Mouse (Mus musculus) intestine, embryonic 14.5 days (tissue): ENCODE measurements at regions not wholly inside any gene's neighbourhood (a gene's known extent, or its start where the extent isn't known, plus 50 kb on each side); places are given as distances from the start of the nearest gene placed in this dataset.
A peak's percentile ranks its signal among the peaks of the same experiment; 100 is the strongest.
"Not testable (repeated sequence)": the region's sequence is repeated elsewhere in the genome, so short reads cannot be mapped to it uniquely, and the experiment has no call there.

Experiments used
- ATAC-seq: fragments of 200-750 bp; cut with Nextera tagmentation; replicated peaks from 2 replicates; pipeline ENCODE4 v1.8.0; 2017; ENCODE audit warnings: low read depth, moderate number of reproducible peaks, moderate TSS enrichment, moderate library complexity; ENCODE audit not compliant: low FRiP score, low TSS enrichment
- DNase-seq: peaks from one replicate; pipeline ENCODE4 v3.0.0-alpha.2; 2018; ENCODE audit warnings: low spot score
- H3K27ac ChIP-seq: fragments of 300-500 bp; sonication (generic); 2 replicates; pipeline ENCODE4 v1.5.1; 2014; ENCODE audit warnings: low read depth, mild to moderate bottlenecking, control low read depth
- H3K27me3 ChIP-seq: fragments of 300-500 bp; sonication (generic); replicated peaks from 2 replicates; pipeline ENCODE4 v1.6.1; 2014; ENCODE audit warnings: low read length, control low read depth; ENCODE audit not compliant: control insufficient read depth, insufficient read depth
- H3K36me3 ChIP-seq: fragments of 300-500 bp; sonication (generic); 2 replicates; pipeline ENCODE4 v1.6.1; 2014; ENCODE audit warnings: low read length, control low read depth; ENCODE audit not compliant: control insufficient read depth, insufficient read depth
- H3K4me1 ChIP-seq: fragments of 300-500 bp; sonication (generic); replicated peaks from 2 replicates; pipeline ENCODE4 v1.6.1; 2014; ENCODE audit warnings: low read length, control low read depth, mixed read lengths; ENCODE audit not compliant: control insufficient read depth, insufficient read depth
- H3K4me2 ChIP-seq: fragments of 300-500 bp; sonication (generic); 2 replicates; pipeline ENCODE4 v1.6.1; 2014; ENCODE audit warnings: low read length
- H3K4me3 ChIP-seq: fragments of 300-500 bp; sonication (generic); 2 replicates; pipeline ENCODE4 v1.5.1; 2014; ENCODE audit warnings: low read depth, low read length, control low read depth, mixed read lengths
- H3K9ac ChIP-seq: fragments of 300-500 bp; sonication (generic); 2 replicates; pipeline ENCODE4 v1.6.1; 2014; ENCODE audit warnings: mild to moderate bottlenecking, low read length
- H3K9me3 ChIP-seq: fragments of 300-500 bp; sonication (generic); 2 replicates; pipeline ENCODE4 v1.6.1; 2016; ENCODE audit warnings: low read length, control low read depth; ENCODE audit not compliant: control insufficient read depth
- WGBS: fragments of 180-500 bp; shearing (Covaris S2); extraction: QIAGEN DNeasy Blood & Tissue Kit; methylation state at CpG from one replicate; pipeline ENCODE4 v1.1.7; 2014; 5-methylcytosine and 5-hydroxymethylcytosine counted together

DNA sequence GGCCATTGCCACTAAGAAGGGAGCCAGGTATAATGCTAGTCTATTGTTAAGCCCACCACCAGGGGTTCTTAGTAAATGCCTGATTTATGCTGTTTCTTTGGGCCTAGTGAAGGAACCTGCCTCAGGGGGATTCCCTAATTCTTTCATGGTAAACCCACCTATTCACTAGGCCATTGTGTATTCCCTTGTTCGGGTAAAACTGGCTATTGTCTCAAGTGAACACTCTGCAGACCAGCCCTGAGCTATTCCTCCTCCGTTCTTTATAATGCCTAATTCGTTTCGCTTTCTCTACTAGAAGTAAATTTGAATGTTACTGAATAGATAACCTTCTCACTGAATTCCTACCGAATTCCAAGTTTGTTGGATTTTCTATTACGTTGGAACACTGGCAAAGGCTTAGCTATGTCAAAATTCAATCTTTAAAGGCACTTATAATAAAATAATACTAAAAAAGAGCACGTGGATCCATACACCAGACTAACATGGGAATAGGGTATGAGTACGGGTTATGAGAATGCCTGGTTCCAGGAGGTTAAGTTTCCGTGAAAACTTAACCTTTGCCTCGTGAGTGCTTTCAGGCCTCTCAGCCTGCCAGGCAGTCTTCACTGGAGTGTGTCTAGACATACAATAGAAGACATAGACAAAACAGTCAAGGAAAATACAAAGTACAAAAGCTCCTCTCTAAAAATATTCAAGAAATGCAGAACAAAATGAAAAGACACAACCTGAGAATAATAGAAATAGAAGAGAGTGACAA, 536.8 kb upstream of the Cntn5 start:
- H3K4me3 ChIP-seq, ATAC-seq, H3K9me3 ChIP-seq, DNase-seq, H3K9ac ChIP-seq, H3K4me1 ChIP-seq, H3K27ac ChIP-seq, H3K4me2 ChIP-seq, H3K27me3 ChIP-seq, H3K36me3 ChIP-seq: not testable (repeated sequence)
- WGBS = 77% methylated on average over 10 of the region's 10 CpGs

DNA sequence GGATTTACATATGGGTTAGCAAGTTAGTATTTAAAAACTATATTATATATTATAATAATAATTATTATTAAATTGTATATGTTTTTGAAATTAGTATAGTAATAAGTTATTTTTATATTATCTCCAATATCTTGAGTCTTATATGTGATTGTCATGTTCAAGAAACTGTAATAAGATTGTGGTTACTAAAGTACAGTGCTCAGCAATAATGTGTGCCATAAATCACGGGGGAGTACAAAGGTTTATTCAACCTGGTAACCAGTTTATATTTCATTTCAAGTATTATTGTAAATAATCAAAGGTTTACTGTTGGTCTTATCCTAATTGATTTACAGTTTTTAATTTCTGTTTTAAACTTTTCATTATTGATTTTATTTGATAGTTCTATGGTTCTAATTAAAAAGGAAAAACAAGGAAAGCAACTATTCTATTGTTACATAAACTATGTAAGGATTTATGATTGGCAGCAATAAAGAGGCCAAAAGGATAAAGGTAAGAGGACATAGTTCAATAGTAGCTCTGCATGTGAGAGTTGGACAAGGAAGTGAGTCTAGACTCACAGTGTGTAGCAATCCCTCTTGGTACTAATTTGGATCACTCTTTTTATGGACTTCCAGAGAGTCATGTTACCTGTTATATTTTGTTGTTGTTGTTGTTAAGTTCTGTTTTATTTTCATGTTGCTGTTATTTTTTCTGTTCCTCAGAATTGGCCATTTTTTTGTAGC, 532.0 kb upstream of the Cntn5 start:
- ATAC-seq (no peak), DNase-seq (no peak)
- H3K4me2 ChIP-seq = no peak overlapping the region
- H3K36me3 ChIP-seq = no peaks in the 10 kb centered on the region
- H3K4me3 ChIP-seq = no peak overlapping the region
- H3K9ac ChIP-seq = no peak overlapping the region
- H3K27ac ChIP-seq = no peak overlapping the region
- WGBS = 76% methylated on average over 1 of the region's 1 CpGs
- no peaks in the 10 kb centered on the region for H3K9me3 ChIP-seq
- no peaks in the 10 kb centered on the region for H3K4me1 ChIP-seq
- no peaks in the 10 kb centered on the region for H3K27me3 ChIP-seq

DNA sequence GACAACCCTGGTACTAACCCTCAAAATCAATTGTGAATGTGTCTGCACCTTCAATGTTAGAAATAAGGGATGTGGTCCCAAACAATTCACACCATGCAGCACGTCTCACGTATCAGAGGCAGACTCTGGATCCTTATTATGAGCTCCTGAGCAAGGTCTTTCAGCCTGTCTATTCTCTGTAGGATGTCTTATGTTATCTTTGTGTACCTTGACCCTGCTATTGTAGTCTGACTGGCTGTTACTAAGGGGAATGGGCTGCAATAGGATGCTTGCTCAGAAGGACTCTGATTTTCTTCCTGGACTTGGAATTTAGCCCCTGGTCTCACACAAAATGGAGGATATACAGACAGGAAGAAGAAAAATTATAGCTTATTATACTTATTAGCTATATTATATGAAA, 531.4 kb upstream of the Cntn5 start:
- no peak overlapping the region for H3K4me3 ChIP-seq
- no peaks in the 10 kb centered on the region for H3K27me3 ChIP-seq
- 77% methylated on average over 2 of the region's 2 CpGs for WGBS
- H3K9me3 ChIP-seq = no peaks in the 10 kb centered on the region
- H3K4me2 ChIP-seq = no peak overlapping the region
- no peak overlapping the region for H3K27ac ChIP-seq
- H3K36me3 ChIP-seq = no peaks in the 10 kb centered on the region
- ATAC-seq = no peak
- H3K4me1 ChIP-seq = no peaks in the 10 kb centered on the region
- H3K9ac ChIP-seq = no peak overlapping the region
- no peak for DNase-seq

DNA sequence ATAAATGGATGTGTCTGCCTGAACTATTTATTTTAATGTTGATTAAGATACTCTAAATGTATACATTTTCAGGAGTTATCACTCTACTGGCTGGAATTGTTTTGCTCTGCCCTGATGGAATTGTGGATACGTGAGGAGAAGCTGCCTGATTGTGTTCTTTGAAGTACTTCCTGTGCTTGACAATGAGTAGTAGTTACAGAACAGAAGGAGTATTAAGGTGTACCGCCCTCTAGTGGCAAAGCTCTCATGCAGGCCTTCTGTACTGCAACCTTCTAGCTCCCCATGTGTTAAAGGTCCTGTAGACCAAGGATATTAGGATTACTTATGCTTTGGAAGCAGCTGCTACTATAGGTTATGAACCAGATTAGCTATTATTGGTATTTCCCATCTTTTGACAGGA, 530.4 kb upstream of the Cntn5 start:
- H3K27ac ChIP-seq = no peak overlapping the region

DNA sequence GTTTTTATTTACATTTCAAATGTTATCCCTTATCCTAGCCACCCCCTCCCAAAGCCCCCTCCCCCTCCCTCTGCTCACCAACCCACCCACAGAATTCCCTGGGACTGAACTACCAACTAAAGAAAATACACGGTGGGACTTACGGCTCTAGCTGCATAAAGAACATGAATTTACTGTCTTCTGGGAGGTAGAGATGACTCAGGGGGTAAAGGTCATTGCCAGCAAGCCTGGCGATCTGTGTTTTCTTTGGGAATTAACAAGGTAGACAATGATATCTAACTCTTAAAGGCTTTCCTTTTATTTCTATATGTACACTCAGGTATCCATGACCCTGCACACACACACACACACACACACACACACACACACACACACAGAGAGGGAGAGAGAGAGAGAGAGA, 521.9 kb upstream of the Cntn5 start:
- no peak for DNase-seq
- no peak overlapping the region for H3K4me2 ChIP-seq
- H3K27ac ChIP-seq = no peak overlapping the region
- no peak overlapping the region for H3K9ac ChIP-seq
- no peaks in the 10 kb centered on the region for H3K9me3 ChIP-seq
- no peak for ATAC-seq
- no peaks in the 10 kb centered on the region for H3K36me3 ChIP-seq
- H3K27me3 ChIP-seq = no peaks in the 10 kb centered on the region
- H3K4me1 ChIP-seq = no peaks in the 10 kb centered on the region
- WGBS = 56% methylated on average over 3 of the region's 3 CpGs
- H3K4me3 ChIP-seq = no peak overlapping the region

More for the DNA sequence above, 530.4 kb upstream of the Cntn5 start:
- H3K36me3 ChIP-seq = no peaks in the 10 kb centered on the region
- ATAC-seq = no peak
- no peak overlapping the region for H3K4me2 ChIP-seq
- DNase-seq = no peak
- WGBS = 24% methylated on average over 2 of the region's 2 CpGs
- no peaks in the 10 kb centered on the region for H3K4me1 ChIP-seq
- H3K9ac ChIP-seq = no peak overlapping the region
- H3K27me3 ChIP-seq = no peaks in the 10 kb centered on the region
- no peak overlapping the region for H3K4me3 ChIP-seq
- H3K9me3 ChIP-seq = no peaks in the 10 kb centered on the region

DNA sequence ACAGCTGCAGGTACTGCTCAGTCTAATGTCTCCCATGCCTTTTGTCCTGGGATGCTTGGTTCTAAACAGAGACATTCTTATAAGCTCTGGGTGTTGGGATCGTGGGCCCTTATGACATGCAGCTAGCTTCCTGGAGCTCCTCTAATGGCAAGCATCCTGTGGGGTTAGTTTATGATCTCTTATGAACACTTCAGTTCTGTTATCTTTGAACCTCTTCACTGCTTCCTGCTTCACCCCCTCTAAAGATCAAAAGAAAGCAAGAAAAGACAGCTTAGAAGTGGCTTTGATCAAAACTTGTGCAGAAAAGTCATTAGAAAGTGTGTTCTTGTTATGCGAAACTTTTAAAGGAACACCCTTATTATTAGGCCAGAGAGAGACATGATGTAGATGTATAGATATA, 492.3 kb upstream of the Cntn5 start:
- no peak overlapping the region for H3K4me2 ChIP-seq
- WGBS = 75% methylated on average over 2 of the region's 2 CpGs
- no peaks in the 10 kb centered on the region for H3K27me3 ChIP-seq
- no peaks in the 10 kb centered on the region for H3K9me3 ChIP-seq
- H3K4me3 ChIP-seq = no peak overlapping the region
- no peak overlapping the region for H3K9ac ChIP-seq
- no peaks in the 10 kb centered on the region for H3K36me3 ChIP-seq
- DNase-seq (no peak), ATAC-seq (no peak)
- no peaks in the 10 kb centered on the region for H3K4me1 ChIP-seq
- H3K27ac ChIP-seq = no peak overlapping the region

DNA sequence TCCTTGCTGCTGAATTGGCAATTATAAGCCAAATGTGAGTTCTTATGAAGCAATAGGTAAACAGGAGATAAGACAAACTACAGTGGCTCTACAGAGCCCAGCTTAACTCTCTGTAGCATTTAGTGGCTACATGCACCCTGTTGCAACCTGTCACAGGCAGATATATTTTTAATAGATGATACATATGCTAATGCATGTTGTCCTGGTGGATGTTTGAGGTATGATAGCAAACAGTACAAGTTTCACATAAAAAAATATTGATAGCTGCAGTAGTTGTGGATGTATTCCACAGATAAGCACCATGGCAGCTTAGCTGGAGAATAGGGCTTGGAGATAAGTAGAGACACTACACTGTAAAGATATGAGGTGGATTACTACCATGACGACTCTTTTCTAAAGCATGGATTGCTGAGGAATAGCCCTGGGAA, 477.1 kb upstream of the Cntn5 start:
- Histone ChIP-seq H3K4me3 (no peak overlapping the region), H3K4me2 (no peak overlapping the region), H3K36me3 (no peaks in the 10 kb centered on the region), H3K27ac (no peak overlapping the region), H3K9ac (no peak overlapping the region), H3K9me3 (no peaks in the 10 kb centered on the region), H3K4me1 (no peaks in the 10 kb centered on the region), H3K27me3 (no peaks in the 10 kb centered on the region)
- DNase-seq (no peak), ATAC-seq (no peak)
- 75% methylated on average over 1 of the region's 1 CpGs for WGBS

DNA sequence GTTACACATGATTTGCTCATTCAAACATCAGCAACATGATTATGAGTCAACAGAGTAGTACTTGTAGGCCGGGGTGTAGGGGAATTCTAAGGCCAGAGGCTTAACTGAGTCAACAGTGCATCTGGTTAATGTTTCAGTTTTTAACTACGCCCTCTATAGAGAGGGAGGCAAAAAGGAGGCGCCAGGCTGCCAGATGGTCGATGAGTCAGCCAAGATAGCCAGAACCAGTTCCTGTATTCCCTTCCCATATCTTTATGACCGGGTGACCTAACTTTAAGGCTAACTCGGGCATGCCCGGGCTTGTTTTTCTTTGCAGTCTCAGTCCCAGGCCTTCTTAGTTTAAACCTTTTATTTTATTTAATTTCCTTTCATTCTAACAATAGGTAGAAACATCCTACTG, 476.0 kb upstream of the Cntn5 start:
- Histone ChIP-seq H3K27me3 (no peaks in the 10 kb centered on the region), H3K9me3 (no peaks in the 10 kb centered on the region), H3K27ac (no peak overlapping the region), H3K4me2 (no peak overlapping the region), H3K9ac (no peak overlapping the region), H3K4me1 (no peaks in the 10 kb centered on the region), H3K36me3 (no peaks in the 10 kb centered on the region), H3K4me3 (no peak overlapping the region)
- ATAC-seq (peak; percentile 85), DNase-seq (no peak)
- WGBS = 73% methylated on average over 7 of the region's 7 CpGs

DNA sequence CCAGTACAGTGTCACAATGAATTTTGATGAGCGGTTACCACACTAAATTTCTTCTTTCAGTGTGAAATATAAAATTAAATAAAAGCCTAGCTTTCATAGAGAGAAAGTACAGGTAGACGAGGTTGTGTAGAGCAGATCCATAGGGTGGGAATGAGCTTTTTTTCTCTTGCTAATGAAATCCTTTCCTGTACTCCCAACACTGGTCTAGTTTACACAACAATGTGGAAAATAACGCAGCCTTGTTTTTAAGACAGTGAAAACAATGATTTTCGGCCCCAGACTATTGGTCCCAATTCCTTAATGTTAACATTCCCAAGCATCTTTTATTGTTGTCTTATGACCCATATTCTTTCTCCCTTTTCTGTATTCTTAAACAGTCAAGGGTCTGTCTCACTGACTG, 473.5 kb upstream of the Cntn5 start:
- Histone ChIP-seq H3K36me3 (no peaks in the 10 kb centered on the region), H3K9me3 (no peaks in the 10 kb centered on the region), H3K4me3 (no peak overlapping the region), H3K4me1 (no peaks in the 10 kb centered on the region), H3K27ac (no peak overlapping the region), H3K4me2 (no peak overlapping the region), H3K27me3 (no peaks in the 10 kb centered on the region), H3K9ac (no peak overlapping the region)
- ATAC-seq (no peak), DNase-seq (no peak)
- 90% methylated on average over 4 of the region's 4 CpGs for WGBS
